Mouse (Mus musculus): ENCODE results near the gene Myo18a.
A peak's percentile ranks its signal among the peaks of the same experiment; 100 is the strongest.

The Myo18a gene

DNA sequence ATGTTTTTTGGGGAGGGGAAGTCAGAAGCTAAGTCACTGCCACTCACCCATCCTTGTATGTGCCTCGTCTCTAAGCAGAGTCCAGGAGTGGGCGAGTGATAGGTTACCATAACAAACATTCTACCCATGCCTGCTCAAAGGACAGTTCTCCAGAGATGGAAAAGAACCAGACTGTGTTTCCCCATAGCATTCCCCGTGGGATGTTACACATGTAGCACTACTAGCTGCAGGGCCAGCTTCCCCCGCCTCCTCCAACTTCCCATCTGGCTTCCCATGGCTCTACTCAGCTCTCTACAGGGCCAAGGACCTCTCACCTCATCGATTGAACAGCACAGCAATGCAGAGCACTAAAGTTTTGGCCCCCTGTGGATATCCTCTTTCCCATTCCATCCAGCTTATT is 32.2 kb downstream of the Myo18a start:
- DNase-seq = no peak

DNA sequence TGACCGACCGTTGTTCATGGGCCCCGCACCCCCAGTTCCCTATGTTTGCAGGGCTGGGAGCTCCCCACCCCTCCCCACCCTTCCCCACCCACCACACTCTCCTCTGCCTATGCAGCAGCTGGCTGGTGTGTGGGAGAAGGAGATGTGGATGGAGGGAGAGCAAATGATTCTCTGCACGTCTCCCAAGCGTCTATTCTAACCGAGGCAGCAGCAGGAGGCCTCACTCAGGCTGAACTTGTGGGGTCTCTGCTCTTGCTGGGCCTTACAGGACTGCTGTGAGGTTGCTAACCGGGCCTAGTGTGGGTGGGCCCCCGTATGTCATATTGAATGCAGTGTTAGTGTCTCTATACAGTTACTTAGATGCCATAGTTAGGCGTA is 37.4 kb downstream of the Myo18a start:
- DNase-seq = no peak

DNA sequence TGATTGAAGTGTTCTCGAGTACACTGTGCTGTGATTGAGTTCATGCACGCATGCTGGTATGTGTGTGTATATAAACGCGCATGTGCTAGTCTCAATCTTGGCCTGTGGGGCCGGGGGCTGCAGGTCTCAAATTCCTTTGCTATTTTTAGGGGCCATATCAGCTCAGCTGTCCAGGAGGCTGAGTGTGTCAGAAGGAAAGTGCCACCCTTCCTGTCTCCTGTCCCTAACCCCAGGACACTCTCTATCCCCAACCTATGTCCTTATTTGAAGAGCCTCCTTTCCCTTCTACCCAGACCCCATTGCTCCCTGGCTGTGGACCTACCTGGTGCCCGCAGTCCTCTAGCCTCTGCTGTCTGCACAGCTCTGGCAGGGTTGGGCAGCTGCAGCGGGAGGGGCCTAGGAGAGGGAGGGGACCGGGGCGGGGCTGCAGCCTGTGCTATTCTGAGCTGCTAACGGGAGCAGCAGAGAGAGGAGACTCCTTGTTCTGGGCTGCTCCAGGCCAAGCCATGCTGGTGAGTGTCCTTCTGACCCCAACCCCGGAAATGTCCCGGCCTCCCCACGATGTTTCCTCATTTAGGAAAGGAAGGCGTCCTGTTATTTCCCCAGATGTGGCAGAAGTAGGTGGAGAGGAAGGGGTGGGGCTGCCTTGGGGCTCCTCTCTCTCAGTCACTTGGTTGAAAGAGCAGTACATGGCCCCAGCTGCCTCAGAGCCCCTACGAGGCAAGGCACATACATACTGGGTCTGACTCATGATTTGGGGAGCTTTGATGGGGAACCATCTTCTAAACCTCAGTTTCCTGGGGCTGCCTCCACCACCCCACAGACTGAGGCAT is 38.0 kb downstream of the Myo18a start:
- peak in 1 of 2 experiments; percentile 57 for DNase-seq

GRCm38 (mm10) chr11:77802341-77802865 is 39.4 kb downstream of the Myo18a start:
- no peak for DNase-seq

DNA sequence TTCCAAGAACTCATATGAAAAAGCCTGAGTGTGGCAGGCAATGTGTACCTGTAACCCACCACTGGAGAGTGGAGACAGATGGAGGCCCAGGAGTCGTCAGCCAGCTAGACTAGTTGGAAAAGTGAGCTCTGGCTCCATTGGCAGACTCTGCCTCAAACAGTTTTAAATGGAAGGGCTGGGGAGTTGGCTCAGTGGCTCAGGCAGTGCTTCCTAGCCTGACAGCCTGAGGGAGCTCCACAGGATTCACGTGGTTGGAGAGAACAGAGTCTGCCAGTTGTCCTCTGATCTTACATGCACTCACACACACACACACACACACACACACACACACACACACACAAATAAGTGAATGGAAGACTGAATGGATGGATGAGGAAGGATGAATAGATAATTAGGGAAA is 43.2 kb downstream of the Myo18a start:
- peak in 1 of 2 experiments; percentile 51 for DNase-seq

DNA sequence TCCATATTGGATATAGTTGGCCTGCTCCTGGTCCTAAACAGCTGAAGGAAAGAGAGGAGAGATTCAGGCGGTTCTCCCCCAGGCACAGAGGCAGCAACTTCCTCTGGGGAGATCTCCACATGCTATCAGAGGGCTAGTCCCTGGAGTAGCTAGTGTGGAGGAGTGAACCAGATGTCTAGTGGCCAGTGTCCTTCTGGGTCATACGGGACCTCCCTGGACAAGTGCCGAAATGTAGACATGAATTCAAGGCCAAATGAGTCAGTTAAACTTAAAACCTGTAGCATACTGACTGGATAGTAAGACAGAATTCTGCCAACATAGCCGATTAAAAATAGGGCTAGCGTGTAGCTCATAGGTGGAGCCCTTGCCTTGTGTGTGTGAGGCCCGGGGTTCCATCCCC is 43.8 kb downstream of the Myo18a start:
- DNase-seq = no peak

- peak in 1 of 2 experiments; percentile 55 for DNase-seq
These were observed 45.0 kb downstream of the Myo18a start for GRCm38 (mm10) chr11:77808051-77808465.

DNA sequence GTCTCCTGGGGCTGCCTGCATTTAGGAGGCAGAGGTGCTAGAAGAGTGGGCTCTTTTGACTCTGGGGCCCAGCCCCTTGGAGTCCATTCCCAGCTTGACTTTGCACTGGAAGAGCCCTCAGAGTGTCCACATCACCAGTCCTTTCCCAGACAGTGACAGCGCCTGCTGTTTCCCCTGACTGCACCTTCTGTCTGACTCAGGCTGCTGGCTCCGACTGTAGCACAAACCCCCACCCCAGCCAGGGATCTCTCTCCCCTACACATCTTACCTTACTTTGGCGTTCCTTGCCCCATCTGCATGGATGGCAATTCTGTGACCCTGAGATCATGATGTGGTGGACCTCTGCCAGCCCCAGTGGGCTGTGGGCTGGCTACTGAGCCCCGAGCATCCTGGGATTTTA is 46.2 kb downstream of the Myo18a start:
- peak in 1 of 2 experiments; percentile 53 for DNase-seq

DNA sequence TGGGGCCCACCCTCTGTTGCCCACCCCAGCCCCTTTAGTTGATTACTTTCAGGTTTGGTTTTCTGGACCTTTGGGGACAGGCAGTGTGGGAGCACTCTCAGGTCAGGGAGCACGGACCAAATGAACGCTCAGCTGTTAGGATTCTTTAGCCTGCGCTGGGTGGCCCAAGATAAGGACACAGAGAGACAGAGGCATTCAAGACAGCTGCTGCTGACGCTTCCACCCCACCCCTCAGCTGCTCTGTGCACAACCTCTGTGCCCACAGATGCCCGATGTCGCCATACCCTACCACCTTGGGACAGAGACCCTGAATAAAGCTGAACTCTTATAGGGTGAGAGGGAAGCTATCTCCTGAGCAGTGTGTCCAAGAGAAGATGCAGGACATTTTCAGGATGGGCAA is 47.0 kb downstream of the Myo18a start:
- DNase-seq = no peak

GRCm38 (mm10) chr11:77813969-77814368 is 50.9 kb downstream of the Myo18a start:
- DNase-seq = no peak

DNA sequence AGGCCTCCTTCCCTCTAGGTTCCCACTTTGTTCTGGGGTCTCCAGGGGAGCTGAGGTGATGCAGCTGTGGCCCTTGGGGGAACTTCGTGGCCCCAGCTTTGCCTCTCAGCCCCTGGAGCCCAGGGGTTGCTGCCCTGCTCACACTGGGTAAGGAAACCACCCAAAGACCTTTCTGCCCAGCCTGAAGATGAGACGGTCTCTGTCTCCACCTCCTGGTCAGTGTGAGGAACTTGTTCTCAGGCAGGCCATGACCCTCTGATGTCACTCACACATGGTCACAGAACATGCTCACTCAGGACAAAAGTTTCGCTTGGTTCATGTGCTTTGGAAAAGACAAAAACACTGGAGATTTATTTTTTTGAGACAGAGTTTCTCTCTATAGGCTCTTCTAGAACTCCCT is 53.0 kb downstream of the Myo18a start:
- DNase-seq = peak; percentile 74 to 83

GRCm38 (mm10) chr11:77821648-77822047 is 58.6 kb downstream of the Myo18a start:
- peak; percentile 84 to 88 for DNase-seq

DNA sequence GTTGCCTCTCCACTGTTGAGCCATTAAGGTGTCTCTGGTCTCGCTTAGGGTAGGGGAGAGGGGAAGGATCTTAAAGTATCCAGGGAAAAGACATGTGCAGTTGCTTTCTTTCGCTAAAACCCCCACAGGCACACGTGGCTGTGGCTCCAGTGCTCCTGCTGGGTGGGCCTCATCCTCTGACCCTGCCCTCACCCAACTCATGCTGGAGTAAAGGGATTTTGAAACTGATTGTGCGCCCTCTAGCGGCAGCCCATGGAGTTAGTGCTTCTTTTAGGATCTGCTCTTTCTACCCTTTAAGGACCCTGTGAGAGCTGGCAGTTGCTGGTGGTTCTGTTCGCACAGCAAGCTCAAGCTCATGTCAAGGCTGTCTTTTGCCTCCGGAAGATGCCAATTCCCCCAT is 59.7 kb downstream of the Myo18a start:
- peak; percentile 77 to 83 for DNase-seq

- DNase-seq = peak; percentile 83 to 89
These were observed 62.8 kb downstream of the Myo18a start for GRCm38 (mm10) chr11:77825853-77826252.

DNA sequence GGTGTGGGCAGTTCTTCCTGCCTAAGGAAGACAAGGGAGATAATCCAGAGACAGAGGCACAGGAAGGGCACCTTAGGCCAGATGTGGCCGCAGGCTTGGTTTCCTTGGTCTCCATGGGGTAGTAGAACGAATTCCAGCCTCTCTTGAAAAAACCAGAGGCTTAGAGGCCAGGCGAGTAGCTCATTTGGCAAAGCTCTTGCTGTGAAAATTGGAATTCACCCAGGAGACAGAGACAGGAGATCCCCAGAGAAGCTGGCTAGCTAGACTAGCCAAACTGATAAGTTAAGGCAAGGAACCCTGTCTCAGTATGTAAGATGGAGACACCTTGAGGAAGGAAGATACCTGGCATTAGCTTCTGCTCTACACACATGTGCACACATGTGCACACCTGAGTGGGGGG is 63.3 kb downstream of the Myo18a start:
- no peak for DNase-seq

- peak; percentile 90 to 91 for DNase-seq
These were observed 64.4 kb downstream of the Myo18a start for GRCm38 (mm10) chr11:77827241-77827995.

- DNase-seq = no peak
These were observed 65.1 kb downstream of the Myo18a start for GRCm38 (mm10) chr11:77828163-77828562.

DNA sequence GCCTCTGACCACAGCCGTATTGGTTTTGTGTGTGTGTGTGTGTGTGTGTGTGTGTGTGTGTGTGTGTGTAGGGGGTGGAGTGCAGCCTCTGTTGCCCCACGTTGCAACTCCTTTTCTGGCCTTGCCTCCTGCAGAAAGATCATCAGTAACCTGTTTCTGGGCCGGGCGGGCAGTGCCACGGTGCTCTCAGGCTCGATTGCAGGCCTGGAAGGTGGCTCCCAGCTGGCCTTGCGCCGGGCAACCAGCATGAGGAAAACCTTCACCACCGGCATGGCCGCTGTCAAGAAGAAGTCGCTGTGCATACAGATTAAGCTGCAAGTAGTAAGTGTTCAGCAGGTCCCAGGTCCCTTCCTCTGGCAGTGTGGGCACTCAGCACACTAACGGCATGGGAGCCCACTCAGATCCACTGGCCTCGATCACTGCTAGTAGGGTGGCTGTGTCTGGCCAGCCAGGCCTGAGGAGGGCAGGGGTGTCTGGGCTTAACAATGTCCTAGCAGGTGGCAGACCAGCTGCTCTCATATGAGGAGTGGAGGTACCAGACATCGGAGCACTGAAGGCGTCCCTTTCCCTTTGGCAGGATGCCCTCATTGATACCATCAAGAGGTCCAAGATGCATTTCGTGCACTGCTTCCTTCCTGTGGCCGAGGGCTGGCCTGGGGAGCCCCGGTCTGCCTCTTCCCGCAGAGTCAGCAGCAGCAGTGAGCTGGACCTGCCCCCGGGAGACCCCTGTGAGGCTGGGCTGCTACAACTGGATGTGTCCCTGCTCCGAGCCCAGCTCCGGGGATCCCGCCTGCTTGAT is 66.2 kb downstream of the Myo18a start:
- no peak for DNase-seq

GRCm38 (mm10) chr11:77830875-77831274 is 67.8 kb downstream of the Myo18a start:
- no peak for DNase-seq

DNA sequence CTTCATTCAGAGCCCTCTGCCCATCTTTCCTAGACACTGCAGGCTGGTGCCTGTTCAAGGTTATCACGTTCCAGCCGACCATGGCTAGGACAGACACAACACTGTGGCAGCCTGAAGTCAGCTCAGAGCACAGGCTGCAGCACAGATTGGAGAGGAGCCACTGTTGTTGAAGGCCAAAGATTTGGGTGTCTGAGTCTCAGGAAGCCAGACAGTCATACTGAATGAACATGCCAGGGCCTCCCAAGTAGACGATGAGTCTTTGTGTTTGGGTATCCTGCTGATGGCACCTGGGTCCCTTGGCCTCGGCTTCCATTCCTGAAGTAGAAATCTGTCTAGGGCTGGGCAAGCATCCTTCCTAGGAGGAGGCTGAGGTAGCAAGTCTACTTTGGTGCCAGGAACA is 69.5 kb downstream of the Myo18a start:
- peak; percentile 43 to 50 for DNase-seq

- DNase-seq = no peak
These were observed 72.1 kb downstream of the Myo18a start for GRCm38 (mm10) chr11:77835109-77835508.

GRCm38 (mm10) chr11:77836290-77836689 is 73.2 kb downstream of the Myo18a start:
- no peak for DNase-seq

DNA sequence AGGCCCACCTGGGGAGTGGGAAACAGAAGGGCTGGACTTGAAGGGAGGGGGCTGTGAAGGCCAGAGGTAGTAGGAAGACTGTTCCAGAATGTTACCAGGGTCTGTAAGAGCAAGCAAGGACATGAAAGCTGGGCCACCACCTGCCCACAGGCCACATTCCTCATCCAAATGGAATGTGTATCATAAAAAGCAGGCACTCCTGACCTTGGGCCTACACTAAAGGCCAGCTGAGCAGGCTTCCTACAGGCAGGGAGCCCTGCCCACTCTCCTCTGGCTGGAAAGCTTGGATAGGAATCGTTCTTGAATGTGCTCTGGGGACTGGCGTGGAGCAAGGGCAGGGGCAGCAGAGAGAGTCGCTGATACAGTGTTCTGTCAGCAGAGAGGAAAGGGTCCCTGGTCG is 73.7 kb downstream of the Myo18a start:
- no peak for DNase-seq
